Mouse (Mus musculus): ENCODE measurements at regions not wholly inside any gene's neighbourhood (a gene's known extent, or its start where the extent isn't known, plus 50 kb on each side); places are given as distances from the start of the nearest gene placed in this dataset.

DNA sequence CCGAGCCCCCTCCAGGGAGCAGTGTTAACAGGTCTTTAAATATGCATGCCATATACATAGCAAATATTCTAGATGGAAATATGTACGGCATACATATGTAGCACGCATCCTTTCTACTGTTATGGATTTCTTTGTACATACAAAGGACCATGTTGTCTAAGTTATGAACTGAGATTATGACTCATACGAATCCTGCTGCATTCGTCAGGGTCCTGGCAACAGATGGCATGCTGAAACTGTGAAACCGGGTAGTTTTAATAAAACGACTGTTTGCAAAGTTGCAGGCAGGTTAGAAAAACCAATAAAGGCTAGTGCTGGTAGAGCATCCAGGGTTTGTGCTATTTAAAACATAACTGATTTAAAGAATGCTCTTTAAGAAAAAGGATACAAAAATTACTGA lies 88.8 kb upstream of the Tlk1 start:
- DNase-seq (ENCODE audit: low spot score): no peak

DNA sequence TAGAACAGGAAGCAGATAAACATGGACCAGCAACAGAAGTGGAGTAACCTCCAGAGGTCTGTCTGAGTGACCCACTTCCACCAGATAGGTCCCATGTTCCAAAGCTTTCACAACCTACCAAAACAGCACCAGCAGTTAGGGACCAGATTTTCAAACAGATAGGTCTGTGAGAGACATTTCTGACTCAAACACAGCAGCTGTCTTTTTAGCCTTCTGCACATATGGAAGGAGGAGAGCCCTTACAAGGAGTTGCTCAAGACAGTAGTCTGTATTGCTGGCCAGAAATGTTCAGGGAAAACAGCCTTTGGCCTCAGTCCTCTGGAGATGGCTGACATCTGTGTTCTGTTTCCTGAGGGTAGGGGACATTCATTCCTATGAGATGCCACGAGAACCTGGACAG lies 83.9 kb upstream of the Tlk1 start:
- DNase-seq (ENCODE audit: low spot score): no peak

- DNase-seq (ENCODE audit: low spot score): no peak
These were observed 83.1 kb upstream of the Tlk1 start for GRCm38 (mm10) chr2:70908579-70908978.

DNA sequence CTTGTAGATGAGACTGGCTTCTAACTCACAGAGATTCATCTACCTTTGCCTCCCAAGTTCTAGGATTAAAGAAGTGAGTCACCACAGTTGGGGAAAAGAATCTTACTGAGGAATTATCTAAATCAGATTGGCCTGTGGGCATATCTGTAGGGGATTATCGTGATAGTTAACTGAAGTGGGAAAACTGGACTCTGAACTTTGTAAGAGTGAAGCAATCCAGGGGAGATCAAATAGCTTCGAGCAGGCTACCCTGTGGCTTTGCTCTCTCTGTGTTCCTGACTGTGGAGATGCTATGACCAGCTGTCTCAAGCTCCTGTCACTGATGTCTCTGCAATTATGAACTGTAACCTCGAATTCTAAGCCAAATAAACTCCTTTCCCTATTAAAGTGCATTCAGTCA lies 80.7 kb upstream of the Tlk1 start:
- no peak for DNase-seq (ENCODE audit: low spot score)

GRCm38 (mm10) chr2:70904429-70904828 lies 78.9 kb upstream of the Tlk1 start:
- DNase-seq (ENCODE audit: low spot score): no peak

GRCm38 (mm10) chr2:70902196-70902595 lies 76.7 kb upstream of the Tlk1 start:
- no peak for DNase-seq (ENCODE audit: low spot score)

- no peak for DNase-seq (ENCODE audit: low spot score)
These were observed 76.0 kb upstream of the Tlk1 start for GRCm38 (mm10) chr2:70901479-70901878.

- no peak for DNase-seq (ENCODE audit: low spot score)
These were observed 73.5 kb upstream of the Tlk1 start for GRCm38 (mm10) chr2:70899056-70899455.

- no peak for DNase-seq (ENCODE audit: low spot score)
These were observed 72.9 kb upstream of the Tlk1 start for GRCm38 (mm10) chr2:70898396-70898795.

- DNase-seq (ENCODE audit: low spot score): no peak
These were observed 71.8 kb upstream of the Tlk1 start for GRCm38 (mm10) chr2:70897373-70897772.

DNA sequence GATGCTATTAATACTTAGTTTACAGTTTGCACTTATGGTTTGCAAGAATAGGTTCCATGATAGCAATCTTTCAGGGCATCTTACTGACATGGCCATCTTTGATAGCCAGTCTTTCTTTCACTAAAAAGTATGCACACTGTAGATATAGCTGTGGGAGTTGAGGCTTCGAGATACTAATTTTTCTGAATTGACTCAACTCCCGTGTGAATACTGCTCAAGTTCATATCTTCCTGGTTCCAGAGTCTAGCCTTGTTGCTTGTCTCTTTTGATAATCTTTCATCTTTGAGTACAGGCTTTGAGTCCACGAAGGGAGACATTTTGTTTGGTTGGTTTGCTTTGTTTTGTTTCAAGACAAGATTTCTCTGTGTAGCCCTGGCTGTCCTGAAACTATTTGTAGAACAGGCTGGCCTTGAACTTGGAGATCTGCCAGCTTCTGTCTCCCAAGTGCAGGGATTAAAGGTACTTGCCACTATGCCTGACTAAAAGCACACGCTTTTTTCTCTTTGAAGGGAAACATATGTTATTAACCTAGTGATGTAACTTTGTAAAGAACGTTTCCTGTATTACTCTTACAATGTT lies 64.1 kb upstream of the Tlk1 start:
- DNase-seq (ENCODE audit: low spot score): no peak

- no peak for DNase-seq (ENCODE audit: low spot score)
These were observed 63.4 kb upstream of the Tlk1 start for GRCm38 (mm10) chr2:70888840-70889469.

GRCm38 (mm10) chr2:70886831-70887230 lies 61.3 kb upstream of the Tlk1 start:
- DNase-seq (ENCODE audit: low spot score): peak; percentile 49

GRCm38 (mm10) chr2:70885674-70886073 lies 60.1 kb upstream of the Tlk1 start:
- no peak for DNase-seq (ENCODE audit: low spot score)

GRCm38 (mm10) chr2:70877333-70878080 lies 52.0 kb upstream of the Tlk1 start:
- DNase-seq (ENCODE audit: low spot score): no peak

GRCm38 (mm10) chr2:70876251-70876650 lies 50.7 kb upstream of the Tlk1 start:
- DNase-seq (ENCODE audit: low spot score): no peak

Data from layer of hippocampus, adult 9-10 months (tissue).